Mouse (Mus musculus) c-Kit-positive CD71-negative TER-119-negative erythroid progenitor cells, embryonic 14.5 days (primary cell): Measurements from ENCODE around the gene Dnase1l2.

Experiments
- DNase-seq: peaks from one replicate; pipeline ENCODE4 v3.0.0-alpha.2; 2013; ENCODE audit warnings: low read depth

Dnase1l2 gene

DNA sequence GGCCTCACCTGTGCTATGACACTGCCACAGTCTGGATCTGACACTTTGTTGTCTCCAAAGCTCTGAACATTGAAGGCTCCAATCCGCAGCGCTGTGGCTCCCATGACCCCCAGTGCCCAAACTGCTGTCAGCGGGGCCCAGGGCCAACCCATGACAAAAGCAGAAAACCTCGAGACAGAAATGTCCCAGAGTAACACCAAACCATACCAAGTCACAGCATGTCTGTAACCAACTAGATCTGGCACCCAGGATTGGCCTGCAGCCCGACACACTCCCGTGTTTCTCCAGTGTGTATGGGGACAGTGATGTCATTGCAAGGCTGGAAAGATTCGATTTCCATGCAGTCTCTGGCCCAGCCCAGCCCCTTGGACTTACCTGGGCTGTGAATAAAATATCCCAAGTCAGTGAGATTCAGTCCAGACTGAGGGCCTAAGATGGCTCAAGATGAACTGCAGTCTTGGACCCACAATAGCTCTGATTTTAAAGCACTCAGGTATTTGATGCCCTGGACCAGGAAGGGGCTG is at the start of gene Dnase1l2:
Gene Dnase1l2, minus strand, starts transcription at position 474 of the 524 bp plus-strand sequence.
- no peak for DNase-seq

DNA sequence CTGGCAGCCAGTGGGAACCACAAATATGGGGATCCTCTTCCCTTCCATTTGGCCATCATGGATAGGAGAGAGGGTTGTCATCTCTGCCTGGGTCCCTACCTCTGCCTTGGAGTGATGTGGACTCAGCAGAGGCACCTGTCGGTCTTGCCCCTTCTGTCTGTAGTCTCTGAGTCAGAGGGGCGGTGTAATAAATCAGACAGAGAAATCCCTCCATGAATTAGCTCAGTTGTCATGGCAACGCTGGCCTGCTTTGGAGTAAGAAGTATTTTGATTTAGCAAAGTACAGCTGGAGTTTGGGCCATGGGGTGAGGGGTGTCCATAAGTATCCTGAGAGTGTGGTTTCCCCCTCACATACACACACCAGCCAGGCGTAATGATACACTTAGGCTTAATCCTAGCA is 47.5 kb upstream of the Dnase1l2 start:
- DNase-seq: no peak

DNA sequence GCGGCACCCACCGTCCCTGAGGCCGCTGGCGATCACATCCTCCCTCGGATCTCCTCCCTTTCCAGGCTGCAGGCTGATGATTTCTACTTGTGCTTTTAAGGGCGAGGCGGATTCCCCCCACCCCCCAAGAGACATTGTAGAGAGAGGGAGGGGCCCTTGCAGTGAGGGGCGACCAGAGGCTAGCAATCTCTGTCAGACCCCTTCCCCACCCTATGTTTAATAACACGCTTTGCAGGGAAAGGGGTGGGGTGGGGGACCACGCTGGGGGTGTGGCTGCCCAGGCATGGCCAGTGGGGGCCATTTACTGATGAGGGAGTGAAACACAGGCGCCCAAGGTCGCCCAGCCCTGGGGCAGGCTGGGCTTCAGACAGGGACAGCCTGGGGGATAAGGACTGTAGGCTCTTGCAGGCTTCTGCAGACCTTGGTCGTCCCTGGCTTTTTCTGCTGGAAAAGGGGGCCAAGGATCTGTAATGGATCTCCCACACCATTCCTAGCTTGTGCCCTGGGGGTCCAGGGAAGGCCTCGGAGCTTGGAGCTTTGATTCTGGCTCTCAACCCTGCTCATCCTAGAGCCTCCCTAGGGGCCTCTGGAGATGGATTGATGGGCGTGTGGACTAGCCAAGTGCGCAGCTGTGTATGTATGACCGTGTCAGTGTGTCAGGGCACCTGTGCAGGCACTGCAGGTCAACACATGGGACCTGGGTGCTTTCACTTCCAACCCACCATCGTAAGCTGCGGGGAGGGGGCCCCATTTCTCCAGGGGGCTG is 46.5 kb upstream of the Dnase1l2 start:
- DNase-seq: no peak

DNA sequence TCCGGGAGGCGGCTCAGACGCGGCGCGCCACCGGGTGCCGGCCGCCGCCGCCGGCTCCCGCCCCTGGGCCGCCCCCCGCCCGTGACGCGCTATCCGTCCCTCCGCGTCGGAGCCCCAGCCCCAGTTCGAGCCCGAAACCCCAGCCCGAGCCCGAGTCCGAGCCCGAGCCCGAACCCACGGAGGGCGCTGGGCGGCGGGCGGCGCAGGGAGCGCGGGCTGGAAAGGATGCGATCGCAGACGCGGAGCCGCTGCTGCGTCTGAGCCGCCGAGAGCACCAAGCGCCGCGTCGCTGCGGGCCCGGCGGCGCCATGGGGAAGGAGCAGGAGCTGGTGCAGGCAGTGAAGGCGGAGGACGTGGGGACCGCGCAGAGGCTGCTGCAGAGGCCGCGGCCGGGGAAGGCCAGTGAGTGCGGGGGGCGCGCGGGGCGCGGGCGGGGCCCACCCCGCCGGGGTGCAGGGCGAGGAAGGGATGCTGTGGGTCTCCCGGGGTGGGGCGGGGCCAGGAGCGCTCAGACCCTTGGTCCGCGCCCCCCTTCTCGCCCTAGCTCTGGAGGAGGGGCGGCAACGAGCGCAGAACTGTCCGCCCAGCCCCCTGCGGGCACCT is 45.9 kb upstream of the Dnase1l2 start:
- DNase-seq: no peak

DNA sequence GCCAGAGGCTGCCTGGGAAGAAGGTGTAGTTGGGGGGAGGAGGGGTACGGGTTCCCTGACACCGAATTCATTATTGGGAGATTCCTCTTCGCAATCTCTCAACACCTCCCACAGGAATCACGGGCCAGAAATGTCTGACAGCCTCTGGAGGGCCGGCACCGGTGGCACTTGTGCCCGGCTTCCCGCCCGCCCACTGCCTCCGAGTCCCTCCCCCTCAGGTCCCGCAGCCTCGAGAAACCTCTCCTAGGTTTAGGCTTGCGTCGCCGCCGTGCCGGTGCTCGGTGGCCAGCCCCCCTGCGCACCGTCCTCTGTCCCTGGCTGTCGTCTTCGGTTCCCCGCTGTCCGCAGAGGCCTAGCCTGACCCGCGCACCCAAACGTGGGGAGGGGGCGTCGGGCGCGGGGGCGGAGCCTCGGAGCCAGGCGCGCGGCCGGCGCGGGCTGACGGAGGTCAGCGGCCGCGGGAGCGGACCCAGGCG is 45.3 kb upstream of the Dnase1l2 start, which contains the start of gene Caskin1:
Gene Caskin1, plus strand, starts transcription at position 416 of the 476 bp plus-strand sequence.
- DNase-seq: no peak

DNA sequence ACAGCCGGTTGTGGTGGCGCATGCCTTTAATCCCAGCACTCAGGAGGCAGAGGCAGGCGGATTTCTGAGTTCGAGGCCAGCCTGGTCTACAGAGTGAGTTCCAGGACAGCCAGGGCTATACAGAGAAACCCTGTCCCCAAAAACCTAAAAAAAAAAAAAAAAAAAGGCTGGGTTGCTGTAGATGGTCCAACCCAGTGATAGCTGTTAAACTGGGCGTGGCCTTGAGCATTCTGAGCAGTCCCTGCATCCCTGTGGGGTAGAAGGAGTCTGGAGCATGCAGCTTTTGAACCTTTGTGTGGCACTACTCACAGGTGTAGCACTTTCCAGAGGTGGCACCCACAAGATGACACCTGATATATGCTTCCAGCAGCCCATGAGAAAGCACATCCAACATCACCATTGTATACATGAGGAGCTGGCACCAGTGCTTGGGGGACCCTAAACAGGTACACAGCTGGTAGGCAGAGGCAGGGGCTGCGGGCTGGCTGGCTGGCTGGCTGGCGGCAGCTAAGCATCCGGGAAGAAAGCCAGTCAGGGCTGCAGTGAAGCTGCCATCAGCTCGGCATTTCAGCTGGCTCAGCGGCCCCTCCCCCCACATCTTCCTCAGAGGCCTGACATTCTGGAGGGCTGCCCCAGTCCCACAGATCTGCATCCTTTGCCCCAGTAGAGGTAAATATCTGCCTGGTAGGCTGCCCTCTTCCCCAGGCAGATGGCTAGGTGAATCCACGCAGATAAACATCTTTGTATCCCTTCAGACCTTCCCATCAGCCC is 42.4 kb upstream of the Dnase1l2 start:
- DNase-seq: no peak

DNA sequence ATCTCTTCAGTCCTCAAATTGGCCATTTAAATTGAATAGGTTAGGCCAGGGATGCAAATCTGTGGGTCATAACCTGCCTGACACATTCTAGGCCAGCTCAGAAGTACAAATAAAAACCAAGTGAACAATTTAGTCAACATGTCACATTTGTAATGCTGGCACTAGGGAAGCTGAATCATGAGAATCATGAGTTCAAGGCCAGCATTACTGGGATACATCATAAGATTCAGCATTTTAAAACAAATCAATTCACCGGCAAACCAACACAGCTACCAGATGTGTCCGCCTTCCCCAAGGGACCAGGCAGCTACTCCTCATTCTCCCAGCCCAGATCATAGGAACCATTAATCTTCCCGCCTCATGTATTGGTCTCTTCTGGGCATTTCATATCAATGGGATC is 40.6 kb upstream of the Dnase1l2 start:
- no peak for DNase-seq

DNA sequence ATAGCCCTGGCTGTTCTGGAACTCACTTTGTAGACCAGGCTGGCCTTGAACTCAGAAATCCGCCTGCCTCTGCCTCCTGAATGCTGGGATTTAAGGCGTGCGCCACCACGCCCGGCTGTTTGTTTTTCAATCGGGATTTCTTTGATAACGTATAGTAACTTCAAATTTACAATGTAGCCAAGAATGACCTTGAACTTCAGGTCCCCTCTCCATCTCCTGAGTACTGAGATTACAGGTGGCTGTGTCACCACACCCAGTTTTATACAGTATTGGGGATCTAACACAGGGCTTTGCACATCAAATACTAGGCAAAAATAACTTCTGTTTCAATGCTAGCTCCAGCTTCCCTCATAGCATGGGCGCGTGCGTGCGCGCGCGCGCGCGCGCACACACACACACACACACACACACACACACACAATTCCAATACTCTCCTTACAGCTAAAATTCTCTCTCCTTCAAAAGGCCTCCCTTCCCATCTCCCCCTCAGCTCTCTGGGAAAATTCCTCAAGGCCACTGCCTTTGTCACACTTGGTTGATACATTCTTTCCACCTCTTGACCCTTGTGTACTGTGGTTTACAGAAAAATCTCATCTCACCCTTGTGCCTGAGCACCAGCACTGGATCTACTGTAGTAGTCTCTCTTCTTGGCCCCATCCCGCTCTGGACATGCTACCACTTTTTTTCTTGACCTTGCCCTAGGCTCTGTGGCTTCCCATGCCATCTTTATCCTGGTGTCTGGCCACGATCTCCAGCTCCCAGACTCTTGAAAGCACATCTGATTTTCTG is 38.3 kb upstream of the Dnase1l2 start:
- no peak for DNase-seq

DNA sequence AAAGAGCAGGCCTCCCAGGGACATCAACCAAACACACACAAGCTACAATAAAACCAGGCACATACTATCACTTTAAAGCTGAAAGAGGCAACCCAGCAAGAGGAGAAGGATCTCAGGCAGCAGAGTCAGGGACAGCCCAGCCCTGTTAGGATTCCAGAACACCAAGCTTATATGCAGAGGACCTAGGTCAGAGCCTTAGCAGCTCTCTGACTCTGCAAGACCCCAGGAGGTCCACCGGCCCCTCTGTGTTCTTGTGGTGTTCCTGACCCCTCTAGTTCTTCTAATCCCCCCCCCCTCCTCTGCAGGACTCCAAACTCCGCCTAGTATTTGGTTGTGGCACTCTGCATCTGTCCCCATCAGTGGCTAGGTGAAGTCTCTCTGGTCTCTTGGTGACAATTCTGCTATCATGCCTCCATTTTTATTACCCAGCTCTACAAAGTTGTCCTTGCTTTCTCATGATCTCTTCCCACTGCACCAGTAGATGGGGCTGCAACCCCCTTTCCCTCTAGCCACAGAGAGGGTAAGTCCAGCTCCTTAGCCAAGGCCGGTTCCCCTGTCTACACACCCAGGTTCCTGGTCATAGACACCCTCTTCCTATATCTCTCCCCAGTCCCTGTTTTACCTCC is 37.4 kb upstream of the Dnase1l2 start:
- DNase-seq: no peak

DNA sequence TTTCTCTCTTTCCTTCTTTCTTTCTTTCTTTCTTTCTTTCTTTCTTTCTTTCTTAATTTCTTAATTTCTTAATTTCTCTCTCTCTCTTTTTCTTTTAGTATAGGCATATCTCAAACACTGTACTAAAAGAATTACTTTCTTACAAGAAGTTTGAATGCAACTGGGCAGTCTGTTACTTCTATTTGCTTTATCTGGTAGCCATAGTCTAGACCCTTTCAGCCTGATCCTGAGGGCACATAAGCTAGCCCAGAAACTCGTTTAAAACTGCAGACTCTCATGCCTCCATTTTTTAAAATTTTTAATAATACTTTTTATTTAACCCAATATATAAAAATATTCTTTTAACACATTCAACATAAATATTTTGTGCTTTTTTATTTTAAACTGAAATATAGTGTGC is 36.5 kb upstream of the Dnase1l2 start:
- no peak for DNase-seq

DNA sequence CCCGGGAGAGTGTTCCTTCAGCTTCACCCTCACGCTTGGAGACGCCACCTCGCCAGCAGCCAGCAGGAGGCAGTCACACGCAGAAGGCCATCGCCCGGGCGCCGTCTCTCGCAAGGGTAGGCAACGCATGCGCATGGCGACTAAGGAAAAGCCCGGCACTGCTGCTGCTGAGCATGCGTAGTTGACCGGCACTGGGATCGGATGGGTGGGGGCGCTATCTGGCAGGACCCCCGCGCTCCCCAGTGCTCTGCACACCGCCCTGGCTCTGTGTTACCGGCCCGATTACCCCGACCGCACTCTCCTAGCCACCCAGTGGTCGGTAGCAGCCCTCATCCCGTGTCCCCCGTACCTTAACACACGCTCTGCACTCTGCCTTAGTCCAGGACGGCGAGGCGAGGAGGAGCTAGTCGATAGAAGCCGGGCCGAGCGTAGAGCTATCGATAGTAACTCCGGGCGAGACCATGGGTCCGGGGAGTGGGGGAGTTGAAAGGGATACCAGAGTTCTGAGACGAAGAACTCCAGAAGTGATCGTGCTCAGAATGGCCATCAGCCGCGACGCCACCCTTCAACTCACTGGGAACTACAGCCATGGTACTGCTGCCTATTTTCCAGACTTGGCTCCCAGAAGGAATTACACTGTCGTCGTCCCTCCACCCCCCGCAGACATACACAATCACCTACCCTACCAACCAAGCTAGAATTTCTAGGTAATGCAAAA is 35.9 kb upstream of the Dnase1l2 start, which contains the start of gene Mlst8:
Gene Mlst8, minus strand, starts transcription at position 416 of the 718 bp plus-strand sequence.
- DNase-seq: peak; percentile 93

DNA sequence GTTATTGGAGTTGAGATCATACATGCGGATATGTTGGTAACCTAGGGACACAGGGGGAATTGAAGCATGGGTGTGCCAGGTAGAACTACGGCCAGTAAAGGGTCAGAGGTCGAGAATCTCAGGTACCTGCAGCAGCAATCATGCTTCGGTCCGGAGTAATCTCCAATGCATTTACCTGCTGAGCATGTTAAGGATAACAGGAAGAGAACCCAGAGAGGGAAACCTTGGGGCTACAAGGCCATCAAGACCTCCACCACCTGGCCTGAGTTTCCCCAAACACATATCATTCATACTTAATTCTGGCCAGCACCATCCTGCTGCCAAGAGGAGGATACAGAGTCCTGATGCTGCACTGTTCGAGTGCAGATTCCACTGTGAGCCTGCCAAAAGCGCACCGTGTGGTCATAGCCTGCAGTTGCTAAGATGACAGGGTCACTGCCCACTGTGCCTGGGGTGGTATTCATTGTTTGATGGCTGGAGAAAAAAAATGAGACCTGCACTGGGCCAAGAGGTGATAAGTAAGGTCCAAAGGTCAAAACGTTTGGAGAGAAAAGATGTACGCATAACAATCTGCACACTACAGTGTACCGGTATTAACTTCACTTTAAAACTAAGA is 35.2 kb upstream of the Dnase1l2 start:
- DNase-seq: no peak

DNA sequence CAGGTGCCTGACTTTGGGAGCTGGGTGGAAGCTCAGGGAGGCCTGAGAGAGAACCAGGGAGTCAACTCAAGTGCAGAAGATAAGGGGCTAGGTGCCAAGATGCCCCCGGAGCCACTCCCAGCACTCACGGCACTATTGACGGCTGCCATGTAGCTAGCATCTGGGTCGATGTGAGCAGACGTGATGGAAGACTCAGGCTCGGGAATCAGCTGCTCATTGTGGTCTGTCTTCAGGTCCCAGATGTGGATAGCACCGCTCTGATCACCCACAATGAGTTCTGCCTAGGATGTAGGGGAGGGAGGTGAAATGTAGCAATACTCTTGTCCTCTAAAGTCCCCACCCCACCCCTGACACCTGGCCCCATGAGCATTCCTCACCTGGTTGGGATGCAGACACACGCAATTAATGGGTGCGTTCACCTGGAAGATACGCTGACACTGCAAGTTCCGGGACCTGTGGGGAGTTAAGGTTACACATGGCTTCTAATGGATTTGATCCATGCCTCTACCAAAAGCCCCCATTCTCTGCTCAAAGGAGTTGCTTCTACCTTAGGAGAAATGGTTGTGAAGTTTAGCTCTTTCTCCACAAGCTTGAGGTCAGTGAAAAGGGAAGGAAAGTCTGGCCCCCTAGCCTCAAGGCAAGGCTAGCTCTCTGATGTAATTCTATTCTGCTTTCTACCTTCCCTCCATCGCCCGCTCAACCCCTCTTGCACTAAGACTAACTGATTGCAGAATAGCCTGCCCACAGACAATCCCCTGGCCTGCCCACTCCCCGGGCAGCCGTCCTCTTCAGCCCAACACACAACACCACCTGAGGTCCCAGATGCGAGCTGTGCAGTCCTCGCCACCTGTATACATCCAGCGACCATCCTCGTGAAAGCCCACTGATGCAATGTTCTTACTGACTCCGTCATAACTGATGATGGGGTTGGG is 34.4 kb upstream of the Dnase1l2 start:
- DNase-seq: no peak

DNA sequence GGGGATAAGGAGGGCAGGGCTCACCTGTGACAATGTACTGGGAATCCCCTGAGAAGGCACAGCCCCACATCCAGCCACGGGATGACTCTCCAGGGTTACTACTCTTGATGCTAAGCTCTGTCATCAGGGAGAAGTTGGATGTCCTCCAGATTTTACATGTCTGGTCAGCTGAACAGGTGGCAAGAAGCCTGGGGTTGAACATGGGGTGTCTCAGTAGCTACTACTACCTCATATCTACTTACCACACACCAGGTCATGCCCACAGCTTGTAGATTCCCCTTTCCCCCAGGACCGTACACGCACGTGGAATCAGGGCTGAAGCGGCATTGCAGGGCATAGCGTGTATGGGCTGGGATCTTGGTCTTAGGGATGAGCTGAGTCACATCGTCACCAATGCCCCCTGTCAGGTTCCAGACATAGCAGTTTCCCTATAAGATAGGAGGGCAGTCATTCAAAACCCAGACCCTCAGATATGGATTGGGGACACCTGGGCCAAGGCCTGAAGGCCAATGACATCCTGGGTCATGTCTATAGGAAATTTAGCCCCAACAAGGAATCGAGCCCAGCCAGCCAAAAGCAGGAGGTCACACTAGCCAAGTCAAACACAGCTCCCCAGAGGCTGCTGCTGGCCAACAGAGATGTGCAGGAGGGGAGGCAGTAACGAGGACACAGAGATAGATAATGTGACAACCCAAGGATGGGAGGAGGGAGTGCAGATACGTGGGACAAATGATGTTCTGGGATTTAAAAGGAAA is 33.3 kb upstream of the Dnase1l2 start:
- DNase-seq: no peak

DNA sequence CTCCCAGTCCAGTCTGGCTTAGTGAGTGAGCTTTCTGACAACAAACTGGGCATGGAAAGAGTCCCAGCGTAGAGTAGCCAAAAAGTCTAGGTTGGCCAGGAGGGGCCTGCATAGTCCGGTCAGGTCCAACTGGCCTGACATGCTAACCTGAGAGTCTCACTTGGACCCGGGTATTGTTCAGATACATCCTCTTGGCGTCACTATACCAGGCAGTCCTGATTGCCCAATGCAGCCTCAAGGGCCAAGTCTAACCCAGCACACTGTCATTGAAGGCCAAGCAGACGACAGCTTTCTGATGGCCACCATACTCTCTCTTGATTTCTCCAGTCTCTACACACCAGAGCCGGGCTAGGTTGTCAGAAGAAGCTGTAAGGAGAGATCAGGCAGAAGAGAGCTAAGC is 32.7 kb upstream of the Dnase1l2 start:
- no peak for DNase-seq

DNA sequence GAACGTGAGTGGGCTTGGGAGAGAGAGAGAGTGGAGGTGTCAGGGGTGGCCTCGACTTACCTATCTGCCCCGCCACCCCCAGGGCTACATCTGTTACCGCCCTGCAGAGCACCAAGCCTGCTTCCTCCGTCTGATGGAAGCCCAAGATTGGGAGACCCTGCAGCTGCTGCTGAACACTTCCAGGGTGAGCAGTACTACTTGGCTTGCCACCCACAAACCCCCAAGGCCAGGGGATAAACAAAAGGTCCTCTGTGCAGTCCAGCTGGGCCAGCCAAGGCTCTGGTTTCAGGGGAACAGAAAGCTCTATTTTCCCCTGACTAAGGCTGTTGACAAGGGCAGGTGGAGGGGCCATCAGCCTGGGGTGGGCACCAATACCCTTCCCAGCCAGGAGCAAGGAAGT is 31.7 kb upstream of the Dnase1l2 start:
- DNase-seq: no peak

DNA sequence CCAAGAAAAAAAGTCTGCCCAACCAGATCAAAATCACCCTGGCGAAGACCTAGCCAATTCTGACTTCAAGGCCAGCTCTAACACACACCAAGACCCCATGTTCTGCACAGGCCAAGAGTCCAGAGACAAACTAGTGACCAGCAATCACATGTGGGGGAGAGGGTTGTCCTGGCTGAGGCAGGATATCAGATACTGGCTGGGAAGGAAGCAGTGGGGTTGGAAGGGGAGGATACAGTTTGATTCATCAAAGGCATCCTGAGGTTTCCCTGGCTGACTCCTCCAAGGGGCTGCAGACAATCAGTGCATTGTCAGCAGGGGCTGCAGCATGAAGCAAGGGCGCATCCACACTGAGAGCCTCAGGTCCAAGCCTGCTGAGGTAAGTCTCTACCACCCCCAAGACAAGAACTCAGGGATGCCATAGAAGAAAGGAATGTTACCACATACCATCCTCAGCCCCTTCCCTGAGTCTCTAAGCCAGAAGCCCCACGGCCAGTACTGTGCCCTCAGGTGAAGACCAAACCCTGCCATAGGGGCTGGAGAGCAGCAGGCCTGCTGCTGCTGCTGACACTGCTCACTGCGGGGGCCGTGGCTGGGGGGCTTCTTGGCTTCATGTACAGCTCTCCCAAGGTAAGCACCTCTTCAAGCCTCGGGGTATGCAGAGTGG is 30.8 kb upstream of the Dnase1l2 start, which contains the start of gene Bricd5:
Gene Bricd5, plus strand, starts transcription at position 273 of the 664 bp plus-strand sequence.
- no peak for DNase-seq

DNA sequence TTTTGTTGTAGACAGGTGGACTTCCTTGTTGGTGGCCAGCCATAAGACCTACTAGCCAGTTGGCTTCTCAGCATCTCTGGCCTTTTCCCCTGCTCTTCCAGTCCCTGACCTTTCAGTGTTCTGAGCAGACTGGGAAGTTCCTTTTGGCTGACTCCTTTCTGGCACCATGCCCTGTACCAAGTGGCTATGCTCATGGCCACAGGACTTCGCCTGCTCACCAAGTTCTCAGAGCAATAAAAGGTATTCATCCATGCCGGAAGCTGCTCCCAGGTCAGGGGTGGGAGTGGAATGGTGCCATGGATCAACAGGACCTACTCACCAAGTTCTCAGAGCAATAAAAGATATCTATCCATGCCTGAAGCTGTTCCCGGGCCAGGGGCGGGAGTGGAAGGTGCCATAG is 29.6 kb upstream of the Dnase1l2 start:
- no peak for DNase-seq
